Mouse (Mus musculus): ENCODE data around the gene Eaf2.

Gene Eaf2

GRCm38 (mm10) chr16:36771244-36771643 is 103.6 kb downstream of the Eaf2 start:
- DNase-seq (ENCODE audit: inconsistent age in 2 of 2, low spot score in 1 of 2): no peak

DNA sequence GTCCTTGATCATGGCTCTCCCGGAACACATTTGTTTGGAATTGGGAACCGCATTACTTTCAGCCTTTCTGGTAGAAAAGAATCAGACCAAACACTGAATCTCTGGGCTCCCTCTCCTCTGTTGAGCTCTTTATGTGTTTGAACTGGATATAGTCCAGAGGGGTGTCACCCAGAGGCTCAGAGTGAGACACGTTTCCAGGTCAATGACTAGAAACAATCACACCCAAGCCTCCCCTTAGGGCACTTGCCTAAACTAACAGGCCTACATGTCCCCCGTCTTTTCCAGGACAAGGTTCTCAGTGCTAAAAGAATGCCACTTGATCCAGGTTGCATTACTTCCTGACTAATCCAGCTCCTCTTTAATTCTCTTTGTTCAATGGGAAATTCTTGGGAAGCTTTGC is 104.0 kb downstream of the Eaf2 start:
- DNase-seq (ENCODE audit: inconsistent age in 2 of 2, low spot score in 1 of 2): no peak

GRCm38 (mm10) chr16:36770191-36770771 is 104.5 kb downstream of the Eaf2 start:
- no peak for DNase-seq (ENCODE audit: inconsistent age in 2 of 2, low spot score in 1 of 2)

DNA sequence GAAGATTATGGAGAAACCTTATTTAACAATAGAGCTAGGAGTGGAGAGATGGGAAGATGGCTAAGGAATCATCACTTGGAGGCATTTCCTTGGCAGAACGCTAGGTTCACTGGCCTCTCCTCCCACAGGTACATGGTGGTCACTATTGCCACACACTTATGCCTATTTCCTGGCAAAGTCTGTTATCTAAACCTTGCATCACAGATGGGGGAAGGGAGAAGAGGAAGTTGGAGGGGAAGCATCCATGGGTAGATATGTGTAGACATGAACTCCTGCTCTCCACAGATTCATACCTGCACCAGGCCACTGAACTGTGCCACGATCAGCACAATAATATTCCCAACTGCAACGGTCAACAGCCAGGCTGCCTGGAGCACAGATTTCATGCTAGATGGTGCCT is 122.8 kb downstream of the Eaf2 start:
- no peak for DNase-seq (ENCODE audit: inconsistent age in 2 of 2, low spot score in 1 of 2)

GRCm38 (mm10) chr16:36747767-36748166 is 127.0 kb downstream of the Eaf2 start:
- DNase-seq (ENCODE audit: inconsistent age in 2 of 2, low spot score in 1 of 2): no peak

GRCm38 (mm10) chr16:36747068-36747467 is 127.7 kb downstream of the Eaf2 start:
- no peak for DNase-seq (ENCODE audit: inconsistent age in 2 of 2, low spot score in 1 of 2)

- DNase-seq (ENCODE audit: inconsistent age in 2 of 2, low spot score in 1 of 2): no peak
Observed at GRCm38 (mm10) chr16:36743580-36743979, 131.2 kb downstream of the Eaf2 start.
